Mouse (Mus musculus) brain, embryonic 14.5 days (tissue): Measurements from ENCODE around the gene Pdk4.

ENCODE experiments used
- CTCF ChIP-seq: fragments of 200-500 bp; IDR thresholded peaks from 2 replicates; pipeline ENCODE4 v1.5.1; 2012; ENCODE audit warnings: inconsistent platforms, mild to moderate bottlenecking, moderate library complexity, borderline replicate concordance; ENCODE audit not compliant: insufficient read depth, insufficient read length; ENCODE audit errors: extremely low read depth
- POLR2A ChIP-seq: fragments of 200-500 bp; IDR thresholded peaks from 2 replicates; pipeline ENCODE4 v1.6.1; 2012; ENCODE audit warnings: mild to moderate bottlenecking, inconsistent platforms, borderline replicate concordance; ENCODE audit not compliant: poor library complexity, insufficient read depth, insufficient read length, severe bottlenecking; ENCODE audit errors: extremely low read depth

GRCm38 (mm10) chr6:5535754-5536153 lies 39.6 kb upstream of the Pdk4 start:
- TF ChIP-seq POLR2A (no peak), CTCF (no peak)
